Mouse (Mus musculus): ENCODE results near the gene Lrtm2. TPM values are rescaled to one million over a fixed set of nuclear protein-coding genes. Genes with fewer than 3 reads are reported as not detected.

Gene Lrtm2
- polyA plus RNA-seq, 1 experiment from 2014 or later: 0.15 TPM

DNA sequence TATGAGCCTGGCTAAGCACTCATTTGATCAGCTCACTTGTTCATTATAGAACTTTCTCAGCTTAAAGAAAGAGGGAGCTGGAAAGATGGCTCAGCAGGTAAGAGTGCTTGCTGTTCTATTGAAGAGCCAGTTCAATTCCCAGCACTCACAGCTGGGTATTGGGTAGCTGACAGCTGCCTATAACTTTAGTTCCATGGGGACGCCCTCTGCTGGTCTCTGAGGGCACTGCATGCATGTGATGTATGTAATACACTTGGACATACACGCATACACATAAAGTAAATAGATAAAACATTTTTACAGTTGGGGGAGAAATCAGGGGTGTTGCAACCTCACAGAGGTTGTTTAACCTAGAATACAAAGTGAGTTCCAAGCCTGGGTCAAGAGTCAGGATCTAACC is 11.2 kb downstream of the Lrtm2 start:
- whole genome bisulfite sequencing (ENCODE audit: insufficient replicate concordance): 53% methylated on average over 2 of the region's 2 CpGs
- Histone ChIP-seq H3K4me3 (replicated peaks) (no peak overlapping the region), H3K4me1 (replicated peaks) (no peaks in the 10 kb centered on the region), H3K4me2 (no peak overlapping the region), H3K36me3 (replicated peaks) (no peaks in the 10 kb centered on the region), H3K9ac (no peak overlapping the region), H3K27ac (replicated peaks) (no peak overlapping the region), H3K27me3 (no peaks in the 10 kb centered on the region), H3K9me3 (replicated peaks) (no peaks in the 10 kb centered on the region)
- ATAC-seq (ENCODE audit: insufficient read depth): no peak

DNA sequence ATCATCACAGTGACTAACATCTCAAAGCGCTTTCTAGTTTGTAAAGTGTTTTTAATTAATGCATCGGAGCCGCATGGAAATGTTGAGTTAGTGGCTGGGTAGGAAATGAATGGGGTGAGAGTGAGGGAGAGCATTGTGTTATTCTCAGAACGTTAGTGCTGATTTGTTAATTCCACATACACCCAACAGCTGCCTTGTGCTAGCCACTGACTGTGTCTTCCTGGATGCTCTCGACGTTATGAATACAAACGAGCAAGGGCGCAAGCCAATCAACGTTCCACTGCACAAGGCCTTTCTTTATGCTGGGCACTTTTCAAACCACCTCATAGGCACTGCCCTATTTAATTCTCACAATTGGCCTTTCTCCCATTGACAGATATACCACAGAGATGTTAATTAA is 11.8 kb downstream of the Lrtm2 start:
- H3K36me3 ChIP-seq (replicated peaks): no peaks in the 10 kb centered on the region
- WGBS (ENCODE audit: insufficient replicate concordance): 77% methylated on average over 9 of the region's 9 CpGs
- no peak overlapping the region for H3K4me3 ChIP-seq (replicated peaks)
- ATAC-seq (ENCODE audit: insufficient read depth): no peak
- H3K27me3 ChIP-seq: no peaks in the 10 kb centered on the region
- no peaks in the 10 kb centered on the region for H3K9me3 ChIP-seq (replicated peaks)
- no peaks in the 10 kb centered on the region for H3K4me1 ChIP-seq (replicated peaks)
- H3K27ac ChIP-seq (replicated peaks): no peak overlapping the region
- no peak overlapping the region for H3K9ac ChIP-seq
- no peak overlapping the region for H3K4me2 ChIP-seq

DNA sequence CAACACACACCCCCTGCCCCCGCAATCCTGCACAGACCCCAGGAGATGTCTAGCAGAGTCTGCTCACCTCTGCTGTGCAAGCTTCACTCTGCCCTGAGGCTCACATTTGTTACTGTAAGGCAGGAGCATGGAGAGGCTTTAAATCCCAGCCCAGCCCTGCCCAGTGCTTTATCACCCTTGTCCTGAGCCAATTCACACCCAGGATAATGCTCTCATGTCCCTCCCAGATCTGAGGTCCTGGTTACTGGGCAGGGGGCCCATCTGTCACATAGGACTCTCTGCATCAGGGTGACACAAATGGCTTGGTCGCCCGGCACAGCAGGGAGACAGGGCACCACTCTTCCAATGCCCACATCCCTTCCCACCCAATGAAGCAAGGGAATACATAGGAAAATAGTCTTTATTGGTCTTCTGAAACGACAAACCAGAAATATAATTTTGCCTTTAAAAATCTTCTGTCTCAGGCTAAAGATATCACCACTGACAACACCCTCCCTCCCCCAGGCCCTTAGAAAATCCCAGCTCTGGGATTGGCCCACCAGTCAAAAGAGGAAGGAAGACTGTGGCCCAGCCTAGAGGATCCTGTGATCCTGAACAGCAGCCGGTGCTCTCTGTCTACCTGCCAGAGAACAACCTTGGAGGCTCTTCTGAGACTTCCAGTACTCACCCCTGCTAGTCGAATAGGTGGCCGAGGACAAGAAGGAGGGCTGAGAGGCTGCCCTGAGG is 15.7 kb downstream of the Lrtm2 start:
- Histone ChIP-seq H3K9me3 (replicated peaks) (no peaks in the 10 kb centered on the region), H3K4me2 (no peak overlapping the region), H3K27me3 (no peaks in the 10 kb centered on the region), H3K36me3 (replicated peaks) (no peaks in the 10 kb centered on the region), H3K4me3 (replicated peaks) (no peak overlapping the region), H3K4me1 (replicated peaks) (no peaks in the 10 kb centered on the region), H3K9ac (no peak overlapping the region), H3K27ac (replicated peaks) (no peak overlapping the region)
- ATAC-seq (ENCODE audit: insufficient read depth): no peak
- WGBS (ENCODE audit: insufficient replicate concordance): 30% methylated on average over 7 of the region's 7 CpGs

DNA sequence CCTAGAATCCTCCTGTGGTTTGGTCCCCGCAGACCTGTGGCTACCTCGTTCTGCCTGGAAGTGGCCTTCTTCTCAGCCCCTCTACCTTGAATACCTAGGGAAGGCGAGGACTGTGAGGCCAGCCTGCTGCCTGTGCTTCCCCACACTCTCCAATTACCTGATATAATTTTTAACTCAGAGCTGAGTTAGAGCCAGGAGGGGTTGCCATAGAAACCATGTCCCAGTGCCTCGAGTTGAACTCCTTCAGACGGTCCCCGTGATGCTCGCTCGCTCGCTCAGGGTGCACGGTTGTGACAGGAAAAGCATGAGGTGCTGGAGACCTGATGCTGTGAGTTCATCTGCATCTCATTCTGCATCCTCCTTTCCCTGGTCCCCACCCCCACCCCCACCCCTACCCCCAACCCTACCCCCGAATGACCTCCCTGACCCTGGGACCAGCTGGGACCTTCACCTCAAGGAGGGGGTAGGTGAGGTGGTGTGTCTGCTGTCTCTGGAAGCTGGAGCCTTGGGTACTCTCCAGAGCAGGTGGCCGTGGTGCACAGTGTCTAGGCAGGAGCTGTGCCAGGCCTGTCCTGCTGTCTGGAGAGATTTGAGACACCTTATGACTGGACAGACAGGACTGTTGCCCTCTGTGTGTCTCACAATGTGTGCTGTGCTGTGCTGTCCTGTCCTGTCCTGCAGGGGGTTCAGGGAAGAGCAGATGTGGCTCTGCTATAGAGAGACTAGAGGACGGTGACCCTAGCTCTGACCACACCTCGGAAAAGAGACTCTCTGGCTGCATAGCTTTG is 16.8 kb downstream of the Lrtm2 start:
- ATAC-seq (ENCODE audit: insufficient read depth): no peak
- Histone ChIP-seq H3K4me3 (replicated peaks) (no peak overlapping the region), H3K4me1 (replicated peaks) (no peaks in the 10 kb centered on the region), H3K4me2 (no peak overlapping the region), H3K9me3 (replicated peaks) (no peaks in the 10 kb centered on the region), H3K27me3 (no peaks in the 10 kb centered on the region), H3K36me3 (replicated peaks) (no peaks in the 10 kb centered on the region), H3K9ac (no peak overlapping the region), H3K27ac (replicated peaks) (no peak overlapping the region)
- WGBS (ENCODE audit: insufficient replicate concordance): 49% methylated on average over 14 of the region's 14 CpGs

DNA sequence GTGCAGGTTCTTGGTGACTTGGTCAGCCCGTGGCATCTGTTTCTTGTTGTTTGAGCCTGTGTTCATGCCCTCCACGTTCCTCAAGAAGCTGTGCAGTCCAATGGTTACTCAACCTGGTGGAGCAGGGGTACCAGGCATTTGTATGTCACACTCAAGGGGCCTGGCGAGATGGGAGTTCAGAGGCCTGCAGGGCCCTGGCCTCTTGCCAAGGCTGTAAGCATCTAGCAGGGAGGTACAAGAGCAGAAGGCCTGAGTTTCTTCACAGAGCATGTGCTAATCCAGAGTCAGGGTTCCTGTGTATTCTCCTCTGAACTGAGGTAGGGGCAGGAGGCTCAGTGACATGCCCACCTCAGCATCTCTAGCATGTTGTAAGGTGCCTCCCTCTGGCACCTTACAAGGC is 17.5 kb downstream of the Lrtm2 start:
- no peak overlapping the region for H3K4me2 ChIP-seq
- no peak for ATAC-seq (ENCODE audit: insufficient read depth)
- 41% methylated on average over 3 of the region's 3 CpGs for WGBS (ENCODE audit: insufficient replicate concordance)
- no peaks in the 10 kb centered on the region for H3K36me3 ChIP-seq (replicated peaks)
- H3K9ac ChIP-seq: no peak overlapping the region
- no peaks in the 10 kb centered on the region for H3K9me3 ChIP-seq (replicated peaks)
- H3K4me3 ChIP-seq (replicated peaks): no peak overlapping the region
- H3K4me1 ChIP-seq (replicated peaks): no peaks in the 10 kb centered on the region
- no peak overlapping the region for H3K27ac ChIP-seq (replicated peaks)
- no peaks in the 10 kb centered on the region for H3K27me3 ChIP-seq

DNA sequence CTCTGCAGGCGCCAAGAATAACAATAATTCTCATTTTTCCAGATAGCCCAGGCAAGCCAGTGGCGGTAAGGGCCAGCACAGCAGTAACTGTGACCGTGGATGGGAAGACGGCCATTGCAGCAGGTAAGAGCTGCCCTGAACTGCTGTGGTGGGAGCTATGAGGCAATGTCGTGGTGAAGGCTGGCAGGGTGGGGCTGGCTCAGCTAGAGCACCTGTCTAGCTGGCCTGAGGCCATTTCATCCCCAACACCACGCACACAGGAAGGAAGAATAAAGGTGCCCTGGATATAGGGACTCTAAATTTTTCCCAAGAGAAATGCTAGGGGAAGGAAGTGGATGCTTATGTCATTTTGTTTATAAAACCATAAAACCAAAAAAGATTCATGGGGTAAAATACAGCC is 18.2 kb downstream of the Lrtm2 start:
- no peak for ATAC-seq (ENCODE audit: insufficient read depth)
- WGBS (ENCODE audit: insufficient replicate concordance): 62% methylated on average over 6 of the region's 6 CpGs

DNA sequence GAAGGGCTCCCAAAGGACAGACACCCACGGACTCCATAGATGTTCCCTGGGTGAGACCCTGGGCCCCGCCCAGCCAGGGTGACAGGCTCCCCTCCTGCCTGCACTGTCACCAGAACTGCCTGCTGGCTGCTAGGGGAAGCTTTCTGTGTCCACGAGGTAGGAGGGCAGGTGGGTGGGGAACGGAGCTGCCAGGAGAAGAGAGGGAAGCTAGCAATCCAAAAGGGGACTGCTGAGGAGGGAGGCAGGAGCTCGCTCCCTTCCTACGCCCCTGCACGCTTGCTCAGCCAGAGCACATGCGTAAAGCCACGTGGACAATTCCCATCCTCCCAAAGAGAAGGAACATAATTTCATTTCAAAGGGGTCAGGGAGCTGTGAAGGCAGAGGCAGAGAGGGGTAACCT is 20.4 kb downstream of the Lrtm2 start:
- Histone ChIP-seq H3K27me3 (no peaks in the 10 kb centered on the region), H3K36me3 (replicated peaks) (no peaks in the 10 kb centered on the region), H3K4me1 (replicated peaks) (no peaks in the 10 kb centered on the region), H3K9me3 (replicated peaks) (no peaks in the 10 kb centered on the region), H3K4me2 (no peak overlapping the region), H3K9ac (no peak overlapping the region), H3K27ac (replicated peaks) (no peak overlapping the region), H3K4me3 (replicated peaks) (no peak overlapping the region)
- no peak for ATAC-seq (ENCODE audit: insufficient read depth)
- WGBS (ENCODE audit: insufficient replicate concordance): 50% methylated on average over 9 of the region's 9 CpGs

More for the DNA sequence above, 18.2 kb downstream of the Lrtm2 start:
- Histone ChIP-seq H3K4me3 (replicated peaks) (no peak overlapping the region), H3K9ac (no peak overlapping the region), H3K9me3 (replicated peaks) (no peaks in the 10 kb centered on the region), H3K36me3 (replicated peaks) (no peaks in the 10 kb centered on the region), H3K27me3 (no peaks in the 10 kb centered on the region), H3K4me2 (no peak overlapping the region), H3K4me1 (replicated peaks) (no peaks in the 10 kb centered on the region), H3K27ac (replicated peaks) (no peak overlapping the region)

DNA sequence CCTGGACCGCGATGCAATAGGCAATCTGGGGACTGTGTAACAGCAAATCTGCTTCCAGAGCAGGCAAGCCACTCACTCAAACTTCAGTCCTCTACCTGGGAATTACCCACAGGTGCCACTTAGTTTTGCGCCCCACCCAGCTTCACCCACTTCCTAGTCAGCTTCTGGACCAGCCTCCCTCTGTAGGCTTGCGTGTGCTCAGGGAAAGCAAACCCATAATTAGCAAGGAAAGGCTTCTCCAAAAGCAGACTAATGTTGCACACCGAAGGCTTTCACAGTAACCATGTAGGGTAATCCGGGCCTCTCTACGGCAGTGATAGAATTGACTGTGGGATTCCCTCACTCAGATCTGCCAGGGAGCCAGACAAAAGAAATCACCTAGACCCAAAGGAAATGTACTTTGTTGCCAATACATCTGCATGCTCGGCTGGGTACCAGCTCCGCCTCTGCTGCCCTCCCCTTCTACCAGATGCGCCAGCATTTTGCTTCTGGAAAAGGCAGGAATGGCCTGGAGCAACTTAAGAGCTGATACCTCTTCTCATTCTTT is 22.6 kb downstream of the Lrtm2 start:
- no peak for ATAC-seq (ENCODE audit: insufficient read depth)
- 61% methylated on average over 10 of the region's 10 CpGs for WGBS (ENCODE audit: insufficient replicate concordance)
- Histone ChIP-seq H3K27ac (replicated peaks) (no peak overlapping the region), H3K9me3 (replicated peaks) (no peaks in the 10 kb centered on the region), H3K36me3 (replicated peaks) (no peaks in the 10 kb centered on the region), H3K4me1 (replicated peaks) (no peaks in the 10 kb centered on the region), H3K27me3 (no peaks in the 10 kb centered on the region), H3K9ac (no peak overlapping the region), H3K4me3 (replicated peaks) (no peak overlapping the region), H3K4me2 (no peak overlapping the region)

DNA sequence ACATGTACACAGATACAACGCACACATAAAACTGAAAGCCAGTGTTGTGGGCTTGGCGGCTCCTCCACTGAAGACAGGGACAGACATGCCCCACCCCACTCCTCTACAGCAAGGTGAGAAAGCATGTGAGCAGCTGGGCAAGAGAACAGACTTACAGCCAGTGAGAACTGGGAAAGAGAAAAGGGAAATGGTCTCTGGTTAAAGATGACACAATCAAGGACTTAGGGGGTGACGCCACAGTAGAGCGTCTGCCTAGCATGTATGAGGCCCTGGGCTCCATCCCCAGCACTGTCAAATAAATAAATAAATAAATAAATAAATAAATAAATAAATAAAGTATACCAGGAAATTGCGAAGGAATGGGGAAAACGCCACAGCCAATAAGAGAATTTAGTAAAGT is 27.2 kb downstream of the Lrtm2 start:
- 63% methylated on average over 6 of the region's 6 CpGs for WGBS (ENCODE audit: insufficient replicate concordance)
- H3K36me3 ChIP-seq (replicated peaks): no peaks in the 10 kb centered on the region
- no peak overlapping the region for H3K9ac ChIP-seq
- no peak overlapping the region for H3K27ac ChIP-seq (replicated peaks)
- no peaks in the 10 kb centered on the region for H3K4me1 ChIP-seq (replicated peaks)
- no peak for ATAC-seq (ENCODE audit: insufficient read depth)
- H3K27me3 ChIP-seq: no peaks in the 10 kb centered on the region
- H3K4me3 ChIP-seq (replicated peaks): no peak overlapping the region
- no peak overlapping the region for H3K4me2 ChIP-seq
- no peaks in the 10 kb centered on the region for H3K9me3 ChIP-seq (replicated peaks)

DNA sequence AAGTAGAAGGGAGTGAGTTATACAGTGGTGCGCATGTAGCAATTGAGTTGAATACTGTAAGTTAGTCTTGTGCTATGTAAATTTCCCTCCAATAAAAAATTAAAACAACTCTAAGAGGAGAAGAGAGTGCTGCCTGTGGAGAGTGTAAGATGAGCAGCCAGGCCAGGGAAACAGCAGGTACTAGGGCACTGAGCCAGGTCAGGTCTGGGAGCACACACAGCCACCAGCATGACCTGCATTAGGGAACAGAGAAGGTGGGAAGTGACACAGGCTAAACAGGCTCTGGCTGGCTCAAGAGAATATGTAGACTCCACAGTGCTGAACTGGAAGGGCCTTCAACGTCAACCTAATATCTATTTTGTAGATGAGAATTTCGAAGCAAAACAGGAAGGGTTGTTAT is 29.3 kb downstream of the Lrtm2 start:
- Histone ChIP-seq H3K9ac (no peak overlapping the region), H3K4me1 (replicated peaks) (no peaks in the 10 kb centered on the region), H3K27ac (replicated peaks) (no peak overlapping the region), H3K4me2 (no peak overlapping the region), H3K27me3 (no peaks in the 10 kb centered on the region), H3K9me3 (replicated peaks) (no peaks in the 10 kb centered on the region), H3K36me3 (replicated peaks) (no peaks in the 10 kb centered on the region), H3K4me3 (replicated peaks) (no peak overlapping the region)
- no peak for ATAC-seq (ENCODE audit: insufficient read depth)
- WGBS (ENCODE audit: insufficient replicate concordance): 61% methylated on average over 3 of the region's 3 CpGs

DNA sequence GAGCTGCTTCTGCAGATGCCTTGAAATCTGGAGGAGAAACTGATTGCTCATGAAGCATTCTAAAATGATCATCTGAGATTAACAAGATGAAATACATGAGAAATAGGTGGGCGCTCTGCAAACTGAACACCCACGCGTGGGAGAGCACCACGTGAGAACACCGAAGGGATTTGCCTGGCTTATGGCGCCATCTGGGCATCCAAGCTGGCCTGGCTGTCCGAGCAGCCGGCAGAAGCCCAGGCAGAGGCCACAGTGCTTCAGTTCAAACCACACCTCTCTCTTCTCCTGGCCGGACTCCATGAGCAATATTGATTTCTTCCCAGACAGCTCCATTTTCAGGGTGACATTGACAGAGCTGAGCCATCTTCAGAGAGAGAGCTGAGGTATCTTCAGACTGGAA is 49.8 kb downstream of the Lrtm2 start:
- ATAC-seq (ENCODE audit: insufficient read depth): no peak
- no peaks in the 10 kb centered on the region for H3K27me3 ChIP-seq
- H3K36me3 ChIP-seq (replicated peaks): no peaks in the 10 kb centered on the region
- 71% methylated on average over 9 of the region's 9 CpGs for WGBS (ENCODE audit: insufficient replicate concordance)
- no peak overlapping the region for H3K9ac ChIP-seq
- H3K4me2 ChIP-seq: no peak overlapping the region
- H3K4me3 ChIP-seq (replicated peaks): no peak overlapping the region
- H3K4me1 ChIP-seq (replicated peaks): no peaks in the 10 kb centered on the region
- H3K27ac ChIP-seq (replicated peaks): no peak overlapping the region
- no peaks in the 10 kb centered on the region for H3K9me3 ChIP-seq (replicated peaks)
